Mouse (Mus musculus) MN1 (cell line): ENCODE data around the gene Sdc1.

ENCODE experiments used
- DNase-seq: peaks from one replicate; pipeline ENCODE4 v3.0.0-alpha.2; 2016; ENCODE audit warnings: low spot score

Gene Sdc1

GRCm38 (mm10) chr12:8827014-8827715 is 56.0 kb downstream of the Sdc1 start:
- no peak for DNase-seq

- DNase-seq: no peak
These were observed 58.0 kb downstream of the Sdc1 start for GRCm38 (mm10) chr12:8829032-8829660.

GRCm38 (mm10) chr12:8829661-8830040 is 58.5 kb downstream of the Sdc1 start:
- DNase-seq: no peak

GRCm38 (mm10) chr12:8830967-8831635 is 60.0 kb downstream of the Sdc1 start:
- DNase-seq: no peak

- no peak for DNase-seq
These were observed 60.6 kb downstream of the Sdc1 start for GRCm38 (mm10) chr12:8831710-8832109.

GRCm38 (mm10) chr12:8840782-8841325 is 69.7 kb downstream of the Sdc1 start:
- no peak for DNase-seq

GRCm38 (mm10) chr12:8842725-8843124 is 71.6 kb downstream of the Sdc1 start:
- no peak for DNase-seq
